Mouse (Mus musculus): ENCODE data around the gene Rnase12.
"Not testable (repeated sequence)": the region's sequence is repeated elsewhere in the genome, so short reads cannot be mapped to it uniquely, and the experiment has no call there.

Gene Rnase12

DNA sequence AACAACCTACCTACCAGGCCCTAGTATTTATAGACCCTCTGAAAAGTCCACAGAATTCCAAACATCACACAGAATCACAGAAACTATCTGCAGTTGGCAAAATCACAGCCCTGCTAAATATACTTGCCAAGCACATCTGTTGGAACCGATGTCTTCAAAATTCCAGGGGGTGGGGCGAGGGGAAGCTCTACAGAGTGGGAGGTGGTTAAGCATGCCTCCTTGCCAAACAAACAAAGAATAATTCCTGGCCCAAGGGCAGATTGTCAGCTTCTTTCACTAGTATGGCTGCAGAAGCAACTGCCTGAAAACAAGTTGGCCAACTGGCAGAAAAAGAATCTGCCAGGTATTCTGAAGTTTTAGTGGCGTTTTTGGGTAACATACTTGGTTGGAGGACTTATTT is 40.2 kb downstream of the Rnase12 start:
- DNase-seq (ENCODE audit: low read depth), result no peak

DNA sequence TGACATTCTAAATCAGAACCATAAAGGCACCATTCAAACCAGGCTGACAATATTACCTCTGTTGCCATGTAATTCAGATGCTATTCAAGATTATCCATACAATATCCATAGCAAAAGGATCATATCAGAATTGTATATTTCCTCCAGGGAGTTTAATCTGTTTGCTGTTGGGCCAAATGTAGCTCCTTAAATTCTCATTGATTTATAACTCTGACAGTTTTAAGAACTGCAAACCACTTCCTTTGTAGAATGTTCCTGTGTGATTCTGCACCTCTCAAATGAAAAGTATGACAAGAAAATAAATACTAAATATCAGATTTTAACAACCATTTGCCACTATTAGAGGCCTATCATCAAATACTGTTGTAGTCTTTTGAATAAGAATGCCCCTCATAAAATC is 41.7 kb downstream of the Rnase12 start:
- no peak for DNase-seq (ENCODE audit: low read depth)

DNA sequence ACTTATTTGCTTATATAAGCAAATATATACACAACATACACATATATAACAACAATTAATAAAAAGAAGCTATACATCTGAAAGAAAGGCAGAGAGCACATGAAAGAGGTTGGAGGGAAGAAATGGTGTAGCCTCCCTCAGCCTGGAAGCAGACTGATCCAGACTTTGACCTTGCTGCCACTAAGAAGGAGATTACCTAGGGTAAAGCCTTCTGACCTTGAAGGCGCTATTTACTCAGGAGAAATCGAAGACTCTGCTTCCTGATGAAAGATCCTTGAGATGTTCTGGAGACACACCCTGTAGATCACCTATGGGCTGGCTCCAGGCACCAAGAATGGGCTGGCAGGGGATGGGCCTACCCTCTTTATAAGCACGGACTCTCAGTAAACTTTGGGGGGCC is 42.7 kb downstream of the Rnase12 start:
- DNase-seq (ENCODE audit: low read depth), result not testable (repeated sequence)

DNA sequence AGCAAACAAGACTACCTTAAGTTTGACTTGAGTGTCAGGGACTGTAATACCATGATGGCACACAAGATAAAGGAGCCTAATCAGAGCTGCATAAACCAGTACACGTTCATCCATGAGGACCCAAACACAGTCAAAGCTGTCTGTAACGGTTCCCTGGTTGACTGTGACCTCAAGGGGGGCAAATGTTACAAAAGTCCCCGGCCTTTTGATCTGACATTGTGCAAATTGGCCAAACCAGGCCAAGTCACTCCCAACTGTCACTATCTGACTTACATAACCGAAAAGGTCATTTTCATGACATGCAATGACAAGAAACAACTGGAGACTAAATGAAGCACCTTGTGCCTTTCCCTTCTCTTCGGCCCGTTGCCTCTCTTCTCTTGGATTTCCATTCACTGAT is 47.9 kb downstream of the Rnase12 start:
- no peak for DNase-seq (ENCODE audit: low read depth)

DNA sequence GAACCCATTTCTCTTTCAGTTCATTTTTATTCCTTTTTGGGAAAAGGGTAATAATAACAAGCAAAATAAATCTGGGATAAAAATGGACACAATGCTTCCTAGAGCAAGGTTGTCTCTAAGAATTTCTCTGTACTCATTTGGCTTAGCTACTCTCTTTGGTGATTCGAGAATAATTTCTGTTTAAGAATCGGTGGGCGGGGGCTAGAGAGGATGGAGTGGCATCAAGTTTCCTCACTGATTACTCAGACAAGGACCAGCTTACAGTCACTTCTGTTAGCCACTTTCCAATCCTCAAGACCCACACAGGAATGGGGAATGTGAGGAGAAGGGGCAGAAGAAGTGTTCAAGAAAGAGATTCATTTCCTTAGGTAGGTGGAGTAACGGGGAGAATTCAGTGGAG is 48.7 kb downstream of the Rnase12 start:
- DNase-seq (ENCODE audit: low read depth), result no peak

DNA sequence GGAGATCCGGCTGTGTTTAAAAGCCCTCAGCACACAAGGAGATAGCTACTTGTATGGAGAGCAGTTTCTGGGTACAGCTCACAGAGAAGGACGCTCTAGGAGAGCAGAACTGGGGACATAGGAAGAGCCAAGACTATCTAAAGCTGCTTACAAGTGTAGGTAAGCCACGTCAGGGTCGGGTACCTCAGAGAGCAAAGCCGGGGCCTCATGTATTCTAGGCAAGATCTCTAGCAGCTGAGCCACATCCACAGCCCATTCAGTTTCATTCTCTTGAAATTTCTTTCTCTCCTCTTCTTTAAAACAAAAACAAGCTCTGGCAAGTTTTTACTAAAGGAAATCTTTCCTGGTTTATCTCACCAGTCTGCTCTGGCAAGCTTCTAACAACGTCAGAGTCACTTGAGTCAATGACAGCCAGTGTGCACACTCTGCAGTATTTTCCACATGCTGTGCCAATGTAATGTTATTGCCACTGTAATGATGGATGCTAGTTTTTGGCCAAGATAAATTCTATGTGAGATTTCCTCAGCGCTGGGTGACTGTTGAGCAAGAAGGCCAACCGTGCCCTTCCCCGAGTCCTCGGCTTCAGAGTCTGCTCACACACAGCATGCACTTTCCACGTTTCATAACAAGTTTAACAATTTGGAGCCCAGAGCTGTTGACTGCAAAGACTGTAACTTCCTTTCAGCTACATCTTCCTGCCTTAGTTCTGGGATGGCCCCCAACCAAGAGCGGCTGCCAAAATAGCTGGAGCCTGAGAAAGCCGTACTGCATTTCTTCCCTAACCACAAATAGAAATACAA is 49.3 kb downstream of the Rnase12 start:
- no peak for DNase-seq (ENCODE audit: low read depth)

DNA sequence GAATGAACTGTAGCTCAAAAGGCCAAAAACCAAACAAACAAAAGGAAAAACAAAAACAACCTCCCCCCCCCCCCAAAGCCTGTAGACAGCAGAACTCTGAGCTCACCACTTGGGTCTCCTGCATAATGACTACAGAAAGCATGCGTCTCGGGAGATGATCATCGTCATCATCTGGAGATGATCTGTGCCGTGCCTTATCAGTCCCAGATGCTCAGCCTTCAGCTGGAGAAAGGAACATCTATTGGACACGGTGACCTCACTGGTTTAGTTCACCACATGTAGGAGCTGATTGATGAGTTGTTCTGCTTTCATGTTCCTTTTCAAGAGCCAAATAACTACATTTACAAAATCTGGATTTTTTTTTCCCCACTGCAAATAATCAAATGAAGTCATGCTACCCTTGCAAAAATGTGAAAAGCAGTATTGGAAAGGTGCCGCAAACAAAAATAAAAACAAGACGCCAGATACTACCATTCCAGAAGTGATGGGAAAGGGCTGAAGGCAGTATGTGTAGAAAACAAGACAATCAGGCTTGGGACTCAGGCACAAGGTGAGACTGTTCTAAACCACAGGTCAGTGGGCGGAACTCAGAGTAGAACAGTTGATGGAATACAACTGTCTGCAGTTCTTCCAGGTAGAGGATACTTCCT is 50.2 kb downstream of the Rnase12 start, which contains the start of gene Rnase10:
Rnase10 (plus strand) TSS at position 600 of the 650 bp plus-strand sequence.
- DNase-seq (ENCODE audit: low read depth), result no peak

All from c-Kit-positive CD71-positive TER-119-negative erythroid progenitor cells, embryonic 14.5 days (primary cell).